Mouse (Mus musculus): ENCODE results near the gene Gtsf1l. TPM values are rescaled to one million over a fixed set of nuclear protein-coding genes. Genes with fewer than 3 reads are reported as not detected.

The Gtsf1l gene
- polyA plus RNA-seq (2015; fragmentation: Nextera tagmentation; extraction: Ambion mirVana): not detected in 2 replicates

DNA sequence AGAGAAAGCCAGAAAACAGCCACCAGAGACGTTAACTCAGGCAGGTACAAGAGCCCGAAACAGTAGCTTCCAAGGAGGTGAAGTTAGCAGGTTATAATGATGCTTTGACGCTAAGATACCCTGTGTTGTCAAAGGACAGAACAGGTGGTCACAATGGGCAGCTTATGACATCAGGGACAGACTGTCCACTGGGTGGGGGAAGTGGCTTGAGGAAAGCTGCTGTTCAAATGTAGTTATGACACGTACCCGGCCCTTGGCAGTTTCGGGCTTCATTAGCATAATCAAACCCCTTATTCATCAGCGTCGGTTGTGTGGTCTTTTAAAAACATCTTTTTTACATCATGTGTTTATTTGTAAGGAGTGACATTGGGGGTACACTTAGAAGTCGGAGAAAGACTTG is at the start of gene Gtsf1l:
Gene Gtsf1l (minus strand): TSS at position 128 of the 400 bp plus-strand sequence.

DNA sequence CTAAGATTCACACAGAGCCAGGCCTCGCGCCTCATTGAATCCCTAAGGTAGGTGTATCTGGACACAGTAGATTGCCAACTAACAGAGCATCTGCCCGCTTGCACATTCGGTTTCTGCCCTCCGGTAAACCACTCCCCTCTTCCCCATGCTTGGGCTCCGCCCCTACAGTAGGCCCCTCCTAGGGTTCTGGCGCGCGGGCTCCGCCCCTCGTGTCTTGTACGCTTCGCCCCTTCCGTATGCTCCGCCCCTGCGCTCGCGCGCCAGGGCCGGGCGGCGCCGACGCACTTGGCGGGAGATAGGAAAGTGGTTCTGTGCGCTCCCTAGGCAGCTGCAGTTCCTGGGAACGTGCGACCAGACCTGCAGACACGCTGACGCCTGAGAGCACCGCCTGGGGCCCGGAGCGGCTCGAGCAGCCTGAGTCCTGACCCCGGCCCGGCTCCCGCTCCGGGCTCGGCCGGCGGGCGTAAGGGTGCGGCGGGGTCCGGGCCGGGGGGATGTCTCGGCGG is 33.3 kb downstream of the Gtsf1l start, which contains the start of gene Mybl2:
Gene Mybl2 (plus strand): TSS at position 353 of the 506 bp plus-strand sequence.

Small RNAs within 50 kb of the gene (microRNA-seq; reads per million reads assigned to microRNA genes)
- not detected for gene Gm22174
- gene Mir7003: not detected

Other genes starting within 250 kb of the Gtsf1l start
- 71.3 and 72.0 TPM in 2 replicates for gene Srsf6, start 156.3 kb downstream of the Gtsf1l start, polyA plus RNA-seq (2015; fragmentation: Nextera tagmentation; extraction: Ambion mirVana)
- gene L3mbtl1, start 144.4 kb downstream of the Gtsf1l start, polyA plus RNA-seq (2015; fragmentation: Nextera tagmentation; extraction: Ambion mirVana): 7.7 and 9.0 TPM in 2 replicates
- gene Sgk2, start 100.5 kb downstream of the Gtsf1l start, polyA plus RNA-seq (2015; fragmentation: Nextera tagmentation; extraction: Ambion mirVana): 0.17 and 0.44 TPM in 2 replicates
- 27.4 and 29.4 TPM in 2 replicates for gene Ift52, start 70.5 kb downstream of the Gtsf1l start, polyA plus RNA-seq (2015; fragmentation: Nextera tagmentation; extraction: Ambion mirVana)
- 1.4 and 2.1 TPM in 2 replicates for gene Mybl2, start 33.2 kb downstream of the Gtsf1l start, polyA plus RNA-seq (2015; fragmentation: Nextera tagmentation; extraction: Ambion mirVana)
- gene Tox2, start 115.3 kb upstream of the Gtsf1l start, polyA plus RNA-seq (2015; fragmentation: Nextera tagmentation; extraction: Ambion mirVana): 14.8 and 15.8 TPM in 2 replicates

Measured in neural tube, postnatal 0 days (tissue).